Mouse (Mus musculus) stomach, postnatal 0 days (tissue): ENCODE measurements at regions not wholly inside any gene's neighbourhood (a gene's known extent, or its start where the extent isn't known, plus 50 kb on each side); places are given as distances from the start of the nearest gene placed in this dataset.

ENCODE experiments used
- CTCF ChIP-seq: IDR thresholded peaks from 2 replicates; pipeline ENCODE4 v1.5.1; 2016; ENCODE audit warnings: antibody characterized with exemption, low read depth, mild to moderate bottlenecking, moderate library complexity
- EP300 ChIP-seq: optimal IDR thresholded peaks from 2 replicates; pipeline ENCODE3; 2016; ENCODE audit warnings: antibody characterized with exemption

DNA sequence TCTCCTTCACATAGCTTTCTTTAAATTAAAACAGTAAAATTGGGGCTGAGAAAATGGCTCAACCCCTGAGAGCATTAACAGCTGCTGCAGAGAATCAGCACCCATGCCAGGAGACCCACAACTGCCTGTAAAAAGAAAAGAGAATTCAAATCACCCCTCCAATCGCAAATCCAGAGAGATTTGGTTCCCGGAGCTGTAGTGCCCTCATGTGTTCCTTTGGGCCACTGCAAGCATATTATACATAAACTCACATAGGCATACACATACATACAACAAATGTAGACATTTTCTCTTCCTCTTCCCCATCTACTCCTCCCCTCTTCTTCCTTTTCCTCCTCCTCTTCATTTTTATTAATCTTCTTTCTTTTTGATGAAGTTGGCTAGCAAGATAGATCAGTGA is 616.5 kb downstream of the Dok5 start:
- TF ChIP-seq CTCF (no peak), EP300 (no peak)
